Mouse (Mus musculus): ENCODE measurements around the gene Numa1.

The Numa1 gene

DNA sequence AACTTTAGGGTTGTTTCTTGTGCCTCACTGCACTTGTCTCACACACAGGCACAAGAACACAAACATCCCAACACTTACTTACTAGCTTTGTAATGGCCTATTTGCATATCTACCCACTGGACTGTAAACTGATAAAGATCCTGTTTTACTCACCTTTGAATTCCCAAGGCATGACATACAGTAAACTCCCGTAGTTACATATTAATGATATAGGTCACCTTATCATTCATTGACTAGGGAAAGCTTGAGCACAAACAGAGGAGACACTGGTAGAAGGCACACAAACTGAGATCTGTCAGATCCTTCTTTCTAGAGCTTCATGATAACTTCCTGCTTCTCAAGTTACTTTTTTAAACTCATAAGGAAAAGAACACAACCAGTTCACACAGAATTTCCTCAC, 128.3 kb downstream of the Numa1 start:
- DNase-seq, result peak in 1 of 2 experiments; percentile 11

DNA sequence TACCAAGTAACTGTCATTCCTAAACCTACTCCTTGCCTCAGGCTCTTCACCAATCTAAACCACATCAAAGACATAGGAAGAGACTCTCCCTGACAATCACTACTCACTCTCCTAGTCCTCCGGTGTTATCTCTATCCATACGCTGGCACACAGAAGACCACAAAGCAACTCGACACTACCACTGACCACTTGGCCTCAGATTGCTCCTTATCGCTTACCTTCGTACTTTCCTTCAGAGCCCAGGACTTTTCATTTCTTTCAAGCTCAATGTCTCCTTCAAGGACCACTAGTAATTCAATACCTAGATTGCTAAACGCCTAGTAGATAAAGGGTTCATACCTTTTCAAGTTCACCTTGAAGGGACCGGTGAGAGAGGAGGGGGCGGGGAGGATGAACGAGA, 130.0 kb downstream of the Numa1 start:
- DNase-seq, result no peak

Data from kidney, adult 8-10 months (tissue).